Mouse (Mus musculus) lung, adult 2 months (tissue): ENCODE measurements around the gene Scube1. TPM values are rescaled to one million over a fixed set of nuclear protein-coding genes. Genes with fewer than 3 reads are reported as not detected.
A peak's percentile ranks its signal among the peaks of the same experiment; 100 is the strongest.

ENCODE experiments used
- DNase-seq: peaks from one replicate; pipeline ENCODE4 v3.0.0; 2022
- H3K4me1 ChIP-seq: fragments of 200-500 bp; 2 replicates; pipeline ENCODE4 v1.6.1; 2011; ENCODE audit warnings: low read length; ENCODE audit not compliant: control insufficient read depth, insufficient read depth
- H3K4me3 ChIP-seq: fragments of 200-500 bp; replicated peaks from 2 replicates; pipeline ENCODE3; 2011; ENCODE audit warnings: low read depth, mild to moderate bottlenecking, control low read depth, low read length; ENCODE audit errors: extremely low read depth
- CTCF ChIP-seq: fragments of 200-500 bp; IDR thresholded peaks from 2 replicates; pipeline ENCODE4 v1.5.1; 2011; ENCODE audit warnings: mild to moderate bottlenecking, low read length, control low read depth; ENCODE audit not compliant: insufficient read depth
- POLR2A ChIP-seq: fragments of 200-500 bp; IDR thresholded peaks from 2 replicates; pipeline ENCODE4 v1.6.1; 2011; ENCODE audit warnings: low read depth, mild to moderate bottlenecking, control low read depth, low read length, borderline replicate concordance; ENCODE audit errors: extremely low read depth
- WGBS: fragments of 180-500 bp; shearing (Covaris S2); methylation state at CpG from one replicate; pipeline ENCODE4 v1.1.7; 2018; 5-methylcytosine and 5-hydroxymethylcytosine counted together
- polyA plus RNA-seq: library from polyadenylated mRNA; depleted of rRNA; stranded (reverse); fragments of >200 nt; gene quantifications from 2 replicates; pipeline ENCODE4 v1.2.3, GENCODE M21; 2012

Scube1 gene
- polyA plus RNA-seq, 1 experiment: 17.2 TPM

GRCm38 (mm10) chr15:83593702-83594512, 130.9 kb downstream of the Scube1 start:
- no peak for DNase-seq
- Histone ChIP-seq H3K4me3 (peak overlapping the region; percentile 91), H3K4me1 (peaks cover 7% of the 10 kb centered on the region; the same call in 1 of the 2 replicates)
- TF ChIP-seq CTCF (no peak), POLR2A (no peak)
- whole genome bisulfite sequencing: 22% methylated on average over 19 of the region's 19 CpGs

GRCm38 (mm10) chr15:83593189-83593585, 131.6 kb downstream of the Scube1 start:
- DNase-seq: no peak
- H3K4me3 ChIP-seq: no peak overlapping the region
- H3K4me1 ChIP-seq: peaks cover 7% of the 10 kb centered on the region; the same call in 1 of the 2 replicates
- no peak for TF ChIP-seq POLR2A
- TF ChIP-seq CTCF: no peak

GRCm38 (mm10) chr15:83592260-83593188, 132.3 kb downstream of the Scube1 start:
- WGBS: 66% methylated on average over 8 of the region's 8 CpGs
- TF ChIP-seq POLR2A: no peak
- H3K4me1 ChIP-seq: peaks cover 7% of the 10 kb centered on the region; the same call in 1 of the 2 replicates
- DNase-seq: no peak
- H3K4me3 ChIP-seq: no peak overlapping the region

GRCm38 (mm10) chr15:83591758-83592157, 133.1 kb downstream of the Scube1 start:
- H3K4me1 ChIP-seq: peaks cover 7% of the 10 kb centered on the region; the same call in 1 of the 2 replicates
- H3K4me3 ChIP-seq: no peak overlapping the region
- no peak for TF ChIP-seq CTCF
- TF ChIP-seq POLR2A: no peak
- no peak for DNase-seq
- WGBS: 85% methylated on average over 6 of the region's 6 CpGs

- TF ChIP-seq POLR2A (no peak), CTCF (no peak)
These were observed 134.0 kb downstream of the Scube1 start for GRCm38 (mm10) chr15:83590841-83591240.

GRCm38 (mm10) chr15:83584741-83585220, 140.0 kb downstream of the Scube1 start:
- 85% methylated on average over 6 of the region's 6 CpGs for WGBS
- TF ChIP-seq POLR2A: no peak
- no peak for TF ChIP-seq CTCF
- no peak overlapping the region for H3K4me3 ChIP-seq
- no peak for DNase-seq
- H3K4me1 ChIP-seq: no peaks in the 10 kb centered on the region

More at GRCm38 (mm10) chr15:83590841-83591240, 134.0 kb downstream of the Scube1 start:
- peaks cover 7% of the 10 kb centered on the region; the same call in 1 of the 2 replicates for H3K4me1 ChIP-seq
- 93% methylated on average over 4 of the region's 4 CpGs for WGBS
- no peak overlapping the region for H3K4me3 ChIP-seq
- DNase-seq: no peak

GRCm38 (mm10) chr15:83583419-83584156, 141.2 kb downstream of the Scube1 start:
- Histone ChIP-seq H3K4me3 (no peak overlapping the region), H3K4me1 (no peaks in the 10 kb centered on the region)
- 74% methylated on average over 8 of the region's 8 CpGs for WGBS
- peak; percentile 79 for TF ChIP-seq CTCF
- TF ChIP-seq POLR2A: no peak
- peak; percentile 59 for DNase-seq

DNA sequence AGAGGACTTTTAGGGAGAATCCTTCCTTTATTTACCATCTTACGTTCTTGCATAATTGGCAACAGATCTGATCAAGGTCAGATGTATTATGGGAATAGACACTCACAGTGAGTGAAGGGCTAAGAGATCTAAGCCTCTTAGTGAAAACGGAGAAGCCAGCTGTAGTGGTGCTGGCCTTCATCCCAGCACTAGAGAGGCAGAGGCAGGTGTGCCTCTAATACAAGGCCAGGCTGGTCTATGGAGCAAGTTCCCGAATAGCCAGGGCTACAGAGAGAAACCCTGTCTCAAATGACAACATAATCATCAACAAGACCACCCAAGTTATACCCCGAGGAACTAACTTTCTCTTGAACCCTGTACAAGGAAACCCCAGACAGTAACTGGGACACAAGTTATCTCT, 141.9 kb downstream of the Scube1 start:
- WGBS: 82% methylated on average over 4 of the region's 4 CpGs
- DNase-seq: no peak
- no peak for TF ChIP-seq POLR2A
- TF ChIP-seq CTCF: no peak
- H3K4me3 ChIP-seq: no peak overlapping the region
- H3K4me1 ChIP-seq: no peaks in the 10 kb centered on the region

DNA sequence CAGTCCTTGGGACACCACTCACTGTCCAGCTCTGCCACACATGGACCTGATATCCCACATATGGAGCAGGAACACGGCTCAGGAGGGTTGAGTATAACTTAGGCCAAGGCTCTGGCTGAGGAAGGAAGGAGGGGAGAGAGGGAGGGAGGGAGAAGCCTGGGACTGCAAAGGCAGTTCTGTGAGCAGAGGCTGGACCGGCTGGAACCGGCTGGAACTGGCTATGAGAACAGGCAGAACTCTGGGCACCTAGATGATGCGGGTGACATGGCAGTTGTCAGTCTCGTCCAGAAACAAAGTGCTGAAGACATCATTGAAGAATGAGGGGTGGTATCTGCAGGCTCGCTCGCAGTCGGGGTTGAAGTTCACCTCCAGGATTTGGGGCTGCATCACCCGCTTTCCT, 148.2 kb downstream of the Scube1 start:
- H3K4me3 ChIP-seq: no peak overlapping the region
- 87% methylated on average over 9 of the region's 9 CpGs for WGBS
- peaks cover 5% of the 10 kb centered on the region; the same call in 1 of the 2 replicates for H3K4me1 ChIP-seq
- no peak for DNase-seq
- TF ChIP-seq POLR2A (no peak), CTCF (no peak)
